Mouse (Mus musculus): ENCODE results near the gene Mdga1. TPM values are rescaled to one million over a fixed set of nuclear protein-coding genes. Genes with fewer than 3 reads are reported as not detected.

Gene Mdga1
- polyA plus RNA-seq (2015; fragmentation: Nextera tagmentation; extraction: Ambion mirVana), result 9.0 and 10.2 TPM in 2 replicates

GRCm38 (mm10) chr17:29970037-29970555 lies at the start of gene Mdga1:
Gene Mdga1 (minus strand): TSS chr17:29970087.
- Histone ChIP-seq H3K4me3 (no peak within 1 kb of the TSS), H3K36me3 (no peaks in the 10 kb centered on the region), H3K9ac (0 out of 2 replicates have a peak within 1 kb of the TSS, but pooled peaks have one; percentile 8), H3K27ac (replicated peaks) (no peak within 1 kb of the TSS; the same call in 1 of the 2 replicates), H3K4me2 (no peak within 1 kb of the TSS), H3K4me1 (replicated peaks) (peaks cover 29% of the 10 kb centered on the region), H3K27me3 (no peaks in the 10 kb centered on the region), H3K9me3 (no peaks in the 10 kb centered on the region)
- ATAC-seq (ENCODE audit: low read depth), result no peak
- WGBS, result 57% methylated on average over 7 of the region's 7 CpGs

- no peak overlapping the region for H3K9ac ChIP-seq
- H3K27ac ChIP-seq (replicated peaks), result no peak overlapping the region
- no peaks in the 10 kb centered on the region for H3K36me3 ChIP-seq
- H3K4me3 ChIP-seq, result no peak overlapping the region
- ATAC-seq (ENCODE audit: low read depth), result no peak
- 89% methylated on average over 12 of the region's 12 CpGs for WGBS
- H3K4me2 ChIP-seq, result no peak overlapping the region
- H3K27me3 ChIP-seq, result no peaks in the 10 kb centered on the region
- no peaks in the 10 kb centered on the region for H3K9me3 ChIP-seq
- peaks cover 50% of the 10 kb centered on the region for H3K4me1 ChIP-seq (replicated peaks)
Observed at GRCm38 (mm10) chr17:30018927-30019610, 49.2 kb upstream of the Mdga1 start.

GRCm38 (mm10) chr17:30014660-30015059 lies 44.8 kb upstream of the Mdga1 start:
- no peak overlapping the region for H3K4me3 ChIP-seq
- peaks cover 24% of the 10 kb centered on the region for H3K4me1 ChIP-seq (replicated peaks)
- WGBS, result 91% methylated on average over 4 of the region's 4 CpGs
- no peak overlapping the region for H3K9ac ChIP-seq
- H3K9me3 ChIP-seq, result no peaks in the 10 kb centered on the region
- H3K4me2 ChIP-seq, result no peak overlapping the region
- no peak overlapping the region for H3K27ac ChIP-seq (replicated peaks)
- no peak for ATAC-seq (ENCODE audit: low read depth)
- no peaks in the 10 kb centered on the region; the same call in 1 of the 2 replicates for H3K36me3 ChIP-seq
- no peaks in the 10 kb centered on the region for H3K27me3 ChIP-seq

GRCm38 (mm10) chr17:30008392-30008791 lies 38.5 kb upstream of the Mdga1 start:
- H3K9ac ChIP-seq, result peak overlapping the region; percentile 41; the same call in 1 of the 2 replicates
- H3K4me3 ChIP-seq, result peak overlapping the region; percentile 8; the same call in 1 of the 2 replicates
- peak overlapping the region; percentile 86 for H3K4me2 ChIP-seq
- no peaks in the 10 kb centered on the region; the same call in 1 of the 2 replicates for H3K36me3 ChIP-seq
- H3K4me1 ChIP-seq (replicated peaks), result peaks cover 51% of the 10 kb centered on the region
- no peaks in the 10 kb centered on the region for H3K27me3 ChIP-seq
- peak overlapping the region; percentile 59 for H3K27ac ChIP-seq (replicated peaks)
- ATAC-seq (ENCODE audit: low read depth), result no peak
- H3K9me3 ChIP-seq, result no peaks in the 10 kb centered on the region

- Histone ChIP-seq H3K27ac (replicated peaks) (peak overlapping the region; percentile 59), H3K9me3 (no peaks in the 10 kb centered on the region), H3K9ac (peak overlapping the region; percentile 41), H3K27me3 (no peaks in the 10 kb centered on the region), H3K4me2 (peak overlapping the region; percentile 86), H3K4me1 (replicated peaks) (peaks cover 54% of the 10 kb centered on the region), H3K36me3 (no peaks in the 10 kb centered on the region; the same call in 1 of the 2 replicates), H3K4me3 (peak overlapping the region; percentile 8; the same call in 1 of the 2 replicates)
- ATAC-seq (ENCODE audit: low read depth), result no peak
- WGBS, result 86% methylated on average over 6 of the region's 6 CpGs
Observed at GRCm38 (mm10) chr17:30007883-30008282, 38.0 kb upstream of the Mdga1 start.

- Histone ChIP-seq H3K4me3 (peak overlapping the region; percentile 94), H3K36me3 (no peaks in the 10 kb centered on the region; the same call in 1 of the 2 replicates), H3K27me3 (no peaks in the 10 kb centered on the region), H3K27ac (replicated peaks) (no peak overlapping the region), H3K4me2 (peak overlapping the region; percentile 86), H3K9ac (no peak overlapping the region), H3K9me3 (no peaks in the 10 kb centered on the region), H3K4me1 (replicated peaks) (peaks cover 54% of the 10 kb centered on the region)
- no peak for ATAC-seq (ENCODE audit: low read depth)
- 77% methylated on average over 2 of the region's 2 CpGs for WGBS
Observed at GRCm38 (mm10) chr17:30006877-30007276, 37.0 kb upstream of the Mdga1 start.

- peak overlapping the region; percentile 100 for H3K27ac ChIP-seq (replicated peaks)
- ATAC-seq (ENCODE audit: low read depth), result peak; percentile 22
- H3K4me2 ChIP-seq, result peak overlapping the region; percentile 86
- H3K4me3 ChIP-seq, result peak overlapping the region; percentile 94
- peaks cover 54% of the 10 kb centered on the region for H3K4me1 ChIP-seq (replicated peaks)
- H3K27me3 ChIP-seq, result no peaks in the 10 kb centered on the region
- peak overlapping the region; percentile 99 for H3K9ac ChIP-seq
- no peaks in the 10 kb centered on the region for H3K9me3 ChIP-seq
- H3K36me3 ChIP-seq, result no peaks in the 10 kb centered on the region; the same call in 1 of the 2 replicates
- 0% methylated on average over 19 of the region's 19 CpGs for WGBS
Observed at GRCm38 (mm10) chr17:30005451-30005941, 35.6 kb upstream of the Mdga1 start.

- WGBS, result under 1% methylated on average over 23 of the region's 47 CpGs
Observed at GRCm38 (mm10) chr17:30005103-30005443, 35.2 kb upstream of the Mdga1 start.

GRCm38 (mm10) chr17:30004203-30005102 lies 34.6 kb upstream of the Mdga1 start, which contains the start of gene Zfand3:
Gene Zfand3 (plus strand): TSS chr17:30004733.
- ATAC-seq (ENCODE audit: low read depth), result peak; percentile 94
- peak within 1 kb of the TSS; percentile 100 for H3K27ac ChIP-seq (replicated peaks)
- H3K9me3 ChIP-seq, result no peaks in the 10 kb centered on the region
- WGBS, result under 1% methylated on average over 63 of the region's 93 CpGs
- H3K4me3 ChIP-seq, result peak within 1 kb of the TSS; percentile 94
- peaks cover 43% of the 10 kb centered on the region for H3K4me1 ChIP-seq (replicated peaks)
- no peaks in the 10 kb centered on the region for H3K27me3 ChIP-seq
- peak within 1 kb of the TSS; percentile 86 for H3K4me2 ChIP-seq
- no peaks in the 10 kb centered on the region for H3K36me3 ChIP-seq
- H3K9ac ChIP-seq, result peak within 1 kb of the TSS; percentile 99

More at GRCm38 (mm10) chr17:30005103-30005443, 35.2 kb upstream of the Mdga1 start:
- no peaks in the 10 kb centered on the region; the same call in 1 of the 2 replicates for H3K36me3 ChIP-seq
- H3K27me3 ChIP-seq, result no peaks in the 10 kb centered on the region
- peak overlapping the region; percentile 94 for H3K4me3 ChIP-seq
- peak overlapping the region; percentile 100 for H3K27ac ChIP-seq (replicated peaks)
- ATAC-seq (ENCODE audit: low read depth), result peak; percentile 54
- peaks cover 50% of the 10 kb centered on the region for H3K4me1 ChIP-seq (replicated peaks)
- H3K9me3 ChIP-seq, result no peaks in the 10 kb centered on the region
- H3K9ac ChIP-seq, result peak overlapping the region; percentile 99
- H3K4me2 ChIP-seq, result peak overlapping the region; percentile 86

- no peaks in the 10 kb centered on the region for H3K9me3 ChIP-seq
- WGBS, result 78% methylated on average over 24 of the region's 24 CpGs
- no peaks in the 10 kb centered on the region for H3K27me3 ChIP-seq
- H3K27ac ChIP-seq (replicated peaks), result no peak overlapping the region
- H3K36me3 ChIP-seq, result no peaks in the 10 kb centered on the region
- no peak for ATAC-seq (ENCODE audit: low read depth)
- H3K4me3 ChIP-seq, result no peak overlapping the region
- no peak overlapping the region for H3K9ac ChIP-seq
- no peak overlapping the region for H3K4me2 ChIP-seq
- H3K4me1 ChIP-seq (replicated peaks), result peaks cover 7% of the 10 kb centered on the region
Observed at GRCm38 (mm10) chr17:29998566-29999295, 28.8 kb upstream of the Mdga1 start.

GRCm38 (mm10) chr17:29997726-29998125 lies 27.8 kb upstream of the Mdga1 start:
- 73% methylated on average over 7 of the region's 7 CpGs for WGBS
- H3K4me3 ChIP-seq, result no peak overlapping the region
- no peak for ATAC-seq (ENCODE audit: low read depth)

More at GRCm38 (mm10) chr17:29997726-29998125, 27.8 kb upstream of the Mdga1 start:
- no peak overlapping the region for H3K4me2 ChIP-seq
- no peak overlapping the region for H3K9ac ChIP-seq
- H3K27ac ChIP-seq (replicated peaks), result no peak overlapping the region
- H3K9me3 ChIP-seq, result no peaks in the 10 kb centered on the region
- peaks cover 6% of the 10 kb centered on the region; the same call in 1 of the 2 replicates for H3K4me1 ChIP-seq (replicated peaks)
- no peaks in the 10 kb centered on the region for H3K36me3 ChIP-seq
- no peaks in the 10 kb centered on the region for H3K27me3 ChIP-seq

Measured in neural tube, embryonic 13.5 days (tissue).